Mouse (Mus musculus): ENCODE results near the gene Enpp3.
A peak's percentile ranks its signal among the peaks of the same experiment; 100 is the strongest.
"Not testable (repeated sequence)": the region's sequence is repeated elsewhere in the genome, so short reads cannot be mapped to it uniquely, and the experiment has no call there.

Enpp3 gene

GRCm38 (mm10) chr10:24822842-24823241 is 19.8 kb downstream of the Enpp3 start:
- DNase-seq, result no peak

DNA sequence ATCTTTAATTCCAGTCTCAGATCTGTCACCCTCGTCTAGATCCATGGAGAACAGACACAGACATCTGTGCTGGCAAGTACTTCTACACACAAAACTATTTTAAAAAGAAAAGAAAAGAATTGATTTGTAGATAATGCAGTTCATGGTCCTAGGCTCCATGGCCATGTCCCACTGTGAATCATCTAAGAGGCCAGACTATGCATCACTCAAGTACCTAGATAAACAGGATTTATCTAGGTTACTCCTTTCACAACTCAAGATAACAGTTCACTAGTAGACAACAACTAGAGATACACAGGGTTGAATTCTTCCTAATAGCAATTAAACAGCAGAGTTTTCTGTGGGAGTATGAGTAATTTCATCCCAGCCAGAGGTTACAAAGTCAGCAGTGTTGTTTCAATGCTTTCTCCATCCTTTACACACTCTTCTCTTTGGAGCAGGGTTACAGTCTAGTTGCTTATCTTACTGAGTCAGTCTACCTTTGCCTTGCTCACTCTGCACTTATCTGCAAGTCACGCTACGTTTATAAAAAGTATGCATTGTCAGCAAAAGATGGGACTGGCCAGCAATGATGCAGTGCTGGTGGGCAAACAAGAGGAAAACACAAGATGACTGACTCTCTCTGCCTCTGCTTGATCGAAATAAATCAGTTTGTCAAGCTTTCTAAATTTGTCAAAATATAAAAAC is 20.5 kb downstream of the Enpp3 start:
- DNase-seq, result no peak

DNA sequence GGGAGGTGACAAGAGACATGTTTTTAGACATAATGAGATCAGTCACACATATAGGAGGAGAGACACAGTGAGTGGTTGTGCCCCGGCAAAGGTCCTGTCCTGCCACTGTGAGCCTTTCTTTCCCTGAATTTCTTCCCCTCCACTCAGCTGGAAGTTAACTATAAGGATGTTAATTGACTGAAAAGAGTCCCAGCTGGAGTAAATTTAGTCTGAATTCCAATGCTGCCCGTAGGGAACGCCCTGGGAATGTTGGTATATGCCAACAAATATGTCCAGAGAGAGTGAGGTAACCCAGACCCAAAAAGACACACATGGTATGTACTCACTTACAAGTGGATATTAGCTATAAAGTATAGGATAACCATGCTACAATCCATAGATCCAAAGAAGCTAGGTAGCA is 23.1 kb downstream of the Enpp3 start:
- DNase-seq, result no peak

DNA sequence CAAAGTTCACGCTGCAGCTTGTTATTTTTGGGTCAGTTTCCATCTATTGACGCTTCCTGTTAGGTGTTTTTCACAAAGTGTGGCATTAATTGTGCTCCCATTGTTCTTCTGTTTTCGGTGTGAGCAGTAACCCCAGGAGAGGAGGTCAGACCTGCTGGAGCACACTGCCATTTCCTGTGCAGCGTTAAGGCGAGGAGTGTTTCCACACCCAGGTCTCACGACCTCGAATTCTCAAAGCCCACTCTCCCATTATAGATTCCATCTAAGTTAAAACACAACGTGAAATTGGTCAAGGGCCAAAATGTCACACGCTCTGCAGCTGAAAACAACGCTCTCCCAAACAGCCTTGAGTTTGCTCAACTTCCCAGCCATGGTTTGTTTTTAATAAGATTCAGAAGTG is 32.0 kb downstream of the Enpp3 start:
- DNase-seq, result no peak

- no peak for DNase-seq
Observed at GRCm38 (mm10) chr10:24806756-24807155, 35.9 kb downstream of the Enpp3 start.

- no peak for DNase-seq
Observed at GRCm38 (mm10) chr10:24805876-24806275, 36.7 kb downstream of the Enpp3 start.

- no peak for DNase-seq
Observed at GRCm38 (mm10) chr10:24805173-24805572, 37.5 kb downstream of the Enpp3 start.

GRCm38 (mm10) chr10:24802742-24803244 is 39.8 kb downstream of the Enpp3 start:
- not testable (repeated sequence) for DNase-seq

- DNase-seq, result no peak
Observed at GRCm38 (mm10) chr10:24801796-24802195, 40.8 kb downstream of the Enpp3 start.

DNA sequence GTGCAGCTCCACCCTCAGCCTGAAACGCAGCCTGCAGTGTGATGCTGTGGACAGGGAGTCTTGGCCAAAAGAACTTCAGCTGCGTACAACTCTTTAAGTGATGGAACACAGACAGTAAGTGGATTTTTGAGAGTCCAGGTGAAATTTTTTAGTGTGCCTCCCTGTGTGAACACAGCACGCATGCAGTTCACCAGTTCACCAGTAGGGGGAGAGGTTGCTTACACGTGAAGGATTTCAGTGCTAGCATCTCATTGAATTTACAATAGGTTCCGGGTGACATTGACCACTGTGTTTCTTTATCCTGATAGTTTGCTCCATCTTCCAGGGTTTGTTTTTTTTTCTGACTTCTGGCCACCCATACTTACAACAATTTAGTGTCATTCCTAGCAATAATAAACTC is 45.4 kb downstream of the Enpp3 start:
- peak; percentile 33 to 72 for DNase-seq

DNA sequence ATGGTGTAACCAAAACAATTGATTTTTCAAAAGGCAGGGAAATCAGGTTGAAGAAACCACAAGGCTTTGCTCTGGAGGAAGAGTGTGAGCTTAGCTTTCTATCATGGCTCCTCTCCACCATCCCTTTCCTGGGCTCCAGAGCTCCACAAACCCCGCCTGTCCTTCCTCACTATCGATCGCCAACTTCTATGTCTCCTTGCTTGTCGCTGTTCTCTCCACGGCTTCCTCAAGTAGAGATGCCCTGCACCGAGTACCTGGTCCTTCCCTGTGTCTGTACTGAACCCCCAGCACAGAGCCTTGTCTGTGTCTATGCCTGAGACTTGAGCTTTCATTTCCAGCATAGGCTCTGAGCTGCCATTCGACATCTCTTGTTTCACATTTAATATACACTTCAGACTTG is 49.9 kb downstream of the Enpp3 start:
- no peak for DNase-seq

- DNase-seq, result peak; percentile 38 to 75
Observed at GRCm38 (mm10) chr10:24789747-24790545, 52.7 kb downstream of the Enpp3 start.

- no peak for DNase-seq
Observed at GRCm38 (mm10) chr10:24785345-24785744, 57.3 kb downstream of the Enpp3 start.

DNA sequence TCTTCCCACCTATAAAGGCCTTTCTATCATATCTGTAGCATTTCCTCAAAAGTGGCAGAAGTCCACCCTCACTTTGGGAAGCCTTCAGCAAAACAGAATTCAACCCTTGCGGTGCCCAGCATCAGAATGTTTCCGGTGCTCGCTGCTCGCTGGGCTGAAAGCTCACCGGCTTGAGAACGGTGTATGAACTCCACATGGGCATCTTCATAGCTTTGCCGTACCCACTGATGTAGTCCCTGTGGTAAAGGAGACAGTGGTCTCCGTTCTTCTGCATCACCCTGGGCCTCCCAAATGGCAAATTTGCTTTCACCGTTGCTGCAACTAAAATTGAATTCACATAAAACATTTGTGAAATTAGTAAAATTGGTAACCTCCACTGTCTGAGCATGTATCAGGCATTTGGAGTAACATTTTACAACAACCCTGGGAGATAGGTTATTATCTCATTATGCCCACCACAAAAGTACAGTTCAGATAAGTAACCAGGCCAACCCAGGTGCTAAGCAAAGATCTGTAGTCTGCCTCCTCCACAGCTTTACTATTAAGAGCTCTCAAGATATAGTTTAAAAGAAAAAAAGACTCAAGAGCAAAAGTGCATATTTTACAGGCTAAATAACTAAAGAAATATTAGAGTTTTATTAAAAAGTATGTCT is 57.9 kb downstream of the Enpp3 start:
- no peak for DNase-seq

DNA sequence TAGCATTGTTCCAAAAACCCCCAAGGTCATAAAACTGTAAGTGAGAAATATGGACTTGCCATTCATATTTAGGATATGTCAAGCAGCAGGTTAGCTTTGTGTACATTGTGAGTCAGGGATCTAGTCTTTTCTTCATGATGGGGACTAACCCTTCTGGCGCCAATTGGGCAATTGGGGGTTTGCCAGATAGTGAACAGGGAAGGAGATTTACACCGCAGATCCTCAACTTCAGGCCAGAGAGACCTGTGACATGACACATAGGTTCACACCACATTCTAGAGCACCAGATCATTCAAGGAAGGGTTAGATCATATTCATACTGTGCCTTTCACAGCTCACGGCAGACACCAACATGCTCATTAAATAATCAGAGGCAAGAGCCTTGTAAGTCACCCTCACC is 58.7 kb downstream of the Enpp3 start:
- no peak for DNase-seq

GRCm38 (mm10) chr10:24778643-24779020 is 64.0 kb downstream of the Enpp3 start:
- DNase-seq, result no peak

DNA sequence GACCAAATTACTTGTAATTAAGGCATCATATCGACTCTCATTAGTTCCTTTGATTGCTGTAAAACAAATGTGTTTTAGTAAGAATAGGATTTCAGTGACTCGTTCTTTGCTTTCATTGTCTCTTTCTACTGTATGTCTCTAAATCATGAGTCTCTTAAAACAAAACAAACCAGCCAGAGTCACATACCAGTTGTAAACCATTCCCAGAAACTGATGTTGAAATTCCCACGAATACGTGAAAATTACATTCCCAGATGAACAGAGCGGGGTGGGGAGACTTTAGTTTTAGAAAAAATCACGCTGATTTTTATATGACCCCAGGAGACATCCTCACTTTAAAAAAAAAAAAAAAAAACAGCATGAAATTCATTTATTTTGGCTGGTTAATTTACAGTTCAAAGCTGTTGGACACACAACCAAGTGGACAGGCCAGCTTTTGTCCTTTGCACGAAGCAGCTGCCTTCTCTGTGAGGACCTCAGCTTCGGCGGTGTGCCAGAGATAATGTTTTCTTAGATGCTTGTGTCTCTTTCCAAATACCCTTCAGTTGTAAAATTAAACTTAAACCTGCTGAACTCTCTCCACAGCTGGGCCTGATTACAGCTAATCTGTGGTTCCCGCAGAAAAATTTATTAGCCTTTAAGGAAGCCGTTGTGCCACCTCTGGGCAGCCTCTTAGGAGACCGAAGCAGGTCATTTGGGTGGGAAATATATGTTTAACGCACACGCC is 64.5 kb downstream of the Enpp3 start:
- DNase-seq, result no peak

DNA sequence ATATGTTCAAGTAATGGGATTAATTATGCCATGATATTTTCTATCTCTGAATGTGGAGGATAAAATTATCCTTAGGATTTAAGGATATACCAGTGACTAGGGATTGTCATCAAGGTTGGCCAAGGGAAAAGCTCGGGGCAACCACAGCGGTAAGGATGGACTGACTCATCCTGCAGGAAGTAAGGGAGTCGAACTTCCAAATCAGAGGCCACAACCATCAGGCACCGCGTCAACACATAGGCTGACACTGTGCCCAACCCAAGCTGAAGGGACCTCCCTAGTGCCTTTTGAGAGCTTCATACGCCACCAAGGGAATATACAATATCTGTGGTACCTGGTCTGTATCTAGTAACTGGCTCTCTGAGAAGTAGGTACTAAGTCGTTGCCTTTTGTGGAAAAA is 73.1 kb downstream of the Enpp3 start:
- no peak for DNase-seq

DNA sequence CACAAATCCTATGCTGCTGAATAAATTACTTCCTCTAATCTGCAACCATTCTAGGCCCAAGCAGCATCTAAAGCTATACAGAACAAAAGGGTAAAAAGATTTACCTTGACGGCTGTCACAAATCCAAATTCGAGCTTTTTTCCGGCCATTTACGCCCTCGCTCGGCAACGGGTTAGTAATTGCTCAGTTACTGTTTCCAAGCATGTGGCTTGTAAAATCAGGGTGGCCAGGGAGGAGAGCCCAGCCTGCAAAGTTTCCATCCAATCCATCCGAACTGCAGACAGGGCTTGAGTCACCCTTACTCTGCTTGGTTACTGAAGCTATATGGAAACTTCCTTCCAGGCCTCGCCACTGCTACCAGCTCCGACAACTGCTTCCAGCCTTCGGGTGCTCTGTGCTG is 74.9 kb downstream of the Enpp3 start:
- no peak for DNase-seq

- no peak for DNase-seq
Observed at GRCm38 (mm10) chr10:24766061-24766460, 76.6 kb downstream of the Enpp3 start.

DNA sequence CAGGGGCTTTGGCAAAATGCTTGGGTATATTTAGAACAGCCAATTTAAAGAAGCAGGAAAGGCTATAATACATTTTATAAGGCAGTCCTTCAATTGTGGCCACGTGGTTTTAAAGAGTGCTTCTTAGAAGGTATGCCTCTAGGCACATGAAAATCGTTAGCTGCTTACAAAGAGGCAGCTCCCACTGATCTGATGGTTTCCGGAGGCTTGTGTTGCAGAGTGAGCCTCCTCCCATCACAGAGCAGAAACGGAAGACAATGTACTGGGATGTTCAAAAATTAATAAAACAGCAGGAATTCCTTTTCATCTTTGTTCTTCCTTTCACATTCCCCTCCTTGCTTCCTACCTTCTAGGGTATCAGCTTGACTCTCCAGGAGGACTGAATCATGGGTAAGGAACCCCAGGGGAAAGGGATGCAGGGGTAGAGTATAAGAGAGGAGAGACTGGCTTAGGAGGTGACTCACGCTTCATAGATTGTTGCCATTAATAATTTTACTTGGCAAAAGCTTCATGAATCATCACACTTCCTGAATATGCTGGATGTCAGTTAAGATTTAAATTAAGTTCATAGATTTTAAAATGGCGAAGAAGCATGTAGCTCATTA is 77.4 kb downstream of the Enpp3 start:
- no peak for DNase-seq

GRCm38 (mm10) chr10:24764640-24765039 is 78.0 kb downstream of the Enpp3 start:
- DNase-seq, result no peak

- DNase-seq, result no peak
Observed at GRCm38 (mm10) chr10:24763257-24763656, 79.4 kb downstream of the Enpp3 start.
